Mouse (Mus musculus) midbrain, embryonic 12.5 days (tissue): ENCODE results near the gene Cabin1. TPM values are rescaled to one million over a fixed set of nuclear protein-coding genes. Genes with fewer than 3 reads are reported as not detected.
"Not testable (repeated sequence)": the region's sequence is repeated elsewhere in the genome, so short reads cannot be mapped to it uniquely, and the experiment has no call there.

Source experiments
- ATAC-seq: fragments of 200-750 bp; cut with Nextera tagmentation; 2 replicates; pipeline ENCODE4 v1.8.0; 2017; ENCODE audit warnings: low read depth, moderate TSS enrichment, moderate library complexity; ENCODE audit not compliant: low FRiP score
- H3K27ac ChIP-seq: fragments of 300-500 bp; sonication (generic); replicated peaks from 2 replicates; pipeline ENCODE4 v1.5.1; 2016; ENCODE audit warnings: mild to moderate bottlenecking
- H3K27me3 ChIP-seq: fragments of 300-500 bp; sonication (generic); 2 replicates; pipeline ENCODE4 v1.6.1; 2016; ENCODE audit warnings: mild to moderate bottlenecking
- H3K36me3 ChIP-seq: fragments of 300-500 bp; sonication (generic); 2 replicates; pipeline ENCODE4 v1.6.1; 2016
- H3K4me1 ChIP-seq: fragments of 300-500 bp; sonication (generic); 2 replicates; pipeline ENCODE4 v1.6.1; 2016
- H3K4me2 ChIP-seq: fragments of 300-500 bp; sonication (generic); replicated peaks from 2 replicates; pipeline ENCODE4 v1.6.1; 2016; ENCODE audit warnings: mild to moderate bottlenecking, moderate library complexity
- H3K4me3 ChIP-seq: fragments of 300-500 bp; sonication (generic); 2 replicates; pipeline ENCODE4 v1.5.1; 2016; ENCODE audit warnings: mild to moderate bottlenecking
- H3K9ac ChIP-seq: fragments of 300-500 bp; sonication (generic); replicated peaks from 2 replicates; pipeline ENCODE4 v1.6.1; 2016; ENCODE audit warnings: mild to moderate bottlenecking, moderate library complexity
- H3K9me3 ChIP-seq: fragments of 300-500 bp; sonication (generic); 2 replicates; pipeline ENCODE4 v1.6.1; 2016; ENCODE audit warnings: mild to moderate bottlenecking
- WGBS: fragments of 180-500 bp; shearing (Covaris S2); methylation state at CpG from one replicate; pipeline ENCODE4 v1.1.7; 2016; 5-methylcytosine and 5-hydroxymethylcytosine counted together
- polyA plus RNA-seq: library from polyadenylated mRNA; unstranded; fragments of >200 nt; fragmentation: Nextera tagmentation; extraction: Ambion mirVana; gene quantifications from 2 replicates; pipeline ENCODE4 v1.2.1, GENCODE M21; 2016

The Cabin1 gene
- polyA plus RNA-seq, 1 experiment from 2014 or later = 46.3 TPM

GRCm38 (mm10) chr10:75780769-75781578 is 16.8 kb upstream of the Cabin1 start, which contains the start of the genes Gm20441 and Gstt3:
Gene Gm20441, minus strand, starts transcription at chr10:75780954.
Gene Gstt3, minus strand, starts transcription at chr10:75781414.
- H3K9me3 ChIP-seq = 0 out of 2 replicates have a peak, but pooled peaks cover 2% of the 10 kb centered on the region
- under 1% methylated on average over 28 of the region's 28 CpGs for WGBS
- H3K27ac ChIP-seq = no peak within 1 kb of the TSS
- peaks cover 62% of the 10 kb centered on the region for H3K27me3 ChIP-seq
- peak within 1 kb of the TSS; percentile 77 for H3K4me2 ChIP-seq
- peak within 1 kb of the TSS; percentile 39 for H3K4me3 ChIP-seq
- H3K9ac ChIP-seq = peak within 1 kb of the TSS; percentile 47
- no peaks in the 10 kb centered on the region for H3K36me3 ChIP-seq
- no peak for ATAC-seq
- H3K4me1 ChIP-seq = peaks cover 17% of the 10 kb centered on the region

GRCm38 (mm10) chr10:75779206-75780174 is 15.3 kb upstream of the Cabin1 start:
- no peak overlapping the region for H3K4me3 ChIP-seq
- no peak overlapping the region for H3K9ac ChIP-seq
- no peak overlapping the region for H3K4me2 ChIP-seq
- peaks cover 17% of the 10 kb centered on the region for H3K4me1 ChIP-seq
- H3K36me3 ChIP-seq = no peaks in the 10 kb centered on the region
- 41% methylated on average over 15 of the region's 15 CpGs for WGBS
- no peak for ATAC-seq
- H3K27me3 ChIP-seq = peaks cover 66% of the 10 kb centered on the region
- no peak overlapping the region for H3K27ac ChIP-seq
- 0 out of 2 replicates have a peak, but pooled peaks cover 2% of the 10 kb centered on the region for H3K9me3 ChIP-seq

- no peak for ATAC-seq
- WGBS = 74% methylated on average over 2 of the region's 2 CpGs
Observed at GRCm38 (mm10) chr10:75777885-75778284, 13.7 kb upstream of the Cabin1 start.

GRCm38 (mm10) chr10:75776562-75776961 is 12.4 kb upstream of the Cabin1 start:
- Histone ChIP-seq H3K4me1 (peaks cover 24% of the 10 kb centered on the region), H3K9ac (no peak overlapping the region), H3K9me3 (0 out of 2 replicates have a peak, but pooled peaks cover 2% of the 10 kb centered on the region), H3K4me2 (no peak overlapping the region), H3K36me3 (no peaks in the 10 kb centered on the region), H3K27me3 (peaks cover 50% of the 10 kb centered on the region), H3K27ac (no peak overlapping the region), H3K4me3 (no peak overlapping the region)
- ATAC-seq = no peak
- WGBS = 83% methylated on average over 6 of the region's 6 CpGs

More at GRCm38 (mm10) chr10:75777885-75778284, 13.7 kb upstream of the Cabin1 start:
- Histone ChIP-seq H3K4me3 (no peak overlapping the region), H3K27me3 (peaks cover 63% of the 10 kb centered on the region), H3K4me1 (peaks cover 17% of the 10 kb centered on the region), H3K9me3 (0 out of 2 replicates have a peak, but pooled peaks cover 2% of the 10 kb centered on the region), H3K4me2 (no peak overlapping the region), H3K27ac (no peak overlapping the region), H3K36me3 (no peaks in the 10 kb centered on the region), H3K9ac (no peak overlapping the region)

- H3K4me1 ChIP-seq = peaks cover 8% of the 10 kb centered on the region; the same call in 1 of the 2 replicates
- H3K9me3 ChIP-seq = 0 out of 2 replicates have a peak, but pooled peaks cover 2% of the 10 kb centered on the region
- ATAC-seq = no peak
- peaks cover 31% of the 10 kb centered on the region for H3K27me3 ChIP-seq
- no peak overlapping the region for H3K9ac ChIP-seq
- no peak overlapping the region for H3K4me3 ChIP-seq
- 91% methylated on average over 9 of the region's 9 CpGs for WGBS
- no peak overlapping the region for H3K4me2 ChIP-seq
- H3K27ac ChIP-seq = no peak overlapping the region
- H3K36me3 ChIP-seq = no peaks in the 10 kb centered on the region
Observed at GRCm38 (mm10) chr10:75774587-75774986, 10.4 kb upstream of the Cabin1 start.

- H3K4me1 ChIP-seq = peaks cover 7% of the 10 kb centered on the region; the same call in 1 of the 2 replicates
- no peak overlapping the region for H3K4me3 ChIP-seq
- ATAC-seq = no peak
- WGBS = 96% methylated on average over 5 of the region's 5 CpGs
- no peaks in the 10 kb centered on the region for H3K36me3 ChIP-seq
- H3K27me3 ChIP-seq = peaks cover 26% of the 10 kb centered on the region
- H3K9ac ChIP-seq = no peak overlapping the region
- H3K4me2 ChIP-seq = peak overlapping the region; percentile 96; the same call in 1 of the 2 replicates
- H3K9me3 ChIP-seq = 0 out of 2 replicates have a peak, but pooled peaks cover 2% of the 10 kb centered on the region
- no peak overlapping the region for H3K27ac ChIP-seq
Observed at GRCm38 (mm10) chr10:75774102-75774501, 10.0 kb upstream of the Cabin1 start.

GRCm38 (mm10) chr10:75772795-75773664 is 8.9 kb upstream of the Cabin1 start, which contains the start of gene Ddt:
Gene Ddt, minus strand, starts transcription at chr10:75773414.
- ATAC-seq = peak; percentile 96
- Histone ChIP-seq H3K4me2 (peak within 1 kb of the TSS; percentile 96), H3K4me3 (peak within 1 kb of the TSS; percentile 68), H3K4me1 (peaks cover 7% of the 10 kb centered on the region; the same call in 1 of the 2 replicates), H3K27me3 (peaks cover 17% of the 10 kb centered on the region), H3K27ac (0 out of 2 replicates have a peak within 1 kb of the TSS, but pooled peaks have one; percentile 39), H3K9me3 (no peaks in the 10 kb centered on the region), H3K36me3 (no peaks in the 10 kb centered on the region), H3K9ac (peak within 1 kb of the TSS; percentile 65)
- WGBS = 1% methylated on average over 47 of the region's 47 CpGs

- H3K27me3 ChIP-seq, H3K9ac ChIP-seq, H3K4me3 ChIP-seq, H3K4me2 ChIP-seq, H3K36me3 ChIP-seq, ATAC-seq, H3K9me3 ChIP-seq, H3K27ac ChIP-seq: not testable (repeated sequence)
- peaks cover 17% of the 10 kb centered on the region for H3K4me1 ChIP-seq
- WGBS = 25% methylated on average over 5 of the region's 5 CpGs
Observed at GRCm38 (mm10) chr10:75767756-75768155, 3.6 kb upstream of the Cabin1 start.

- peaks cover 15% of the 10 kb centered on the region for H3K4me1 ChIP-seq
- no peak overlapping the region for H3K27ac ChIP-seq
- H3K4me2 ChIP-seq = no peak overlapping the region
- H3K4me3 ChIP-seq = no peak overlapping the region
- H3K36me3 ChIP-seq = no peaks in the 10 kb centered on the region
- H3K9ac ChIP-seq = no peak overlapping the region
- H3K27me3 ChIP-seq = no peaks in the 10 kb centered on the region
- no peak for ATAC-seq
- WGBS = 88% methylated on average over 6 of the region's 6 CpGs
- no peaks in the 10 kb centered on the region for H3K9me3 ChIP-seq
Observed at GRCm38 (mm10) chr10:75766856-75767255, 2.7 kb upstream of the Cabin1 start.

- H3K27me3 ChIP-seq = no peaks in the 10 kb centered on the region
- peaks cover 15% of the 10 kb centered on the region for H3K4me1 ChIP-seq
- ATAC-seq = peak; percentile 64
- H3K9me3 ChIP-seq = no peaks in the 10 kb centered on the region
- 1% methylated on average over 27 of the region's 27 CpGs for WGBS
- peak overlapping the region; percentile 90 for H3K4me3 ChIP-seq
- peak overlapping the region; percentile 86 for H3K4me2 ChIP-seq
- H3K27ac ChIP-seq = peak overlapping the region; percentile 64
- no peaks in the 10 kb centered on the region; the same call in 1 of the 2 replicates for H3K36me3 ChIP-seq
- H3K9ac ChIP-seq = peak overlapping the region; percentile 83
Observed at GRCm38 (mm10) chr10:75764519-75765473, 655 bp upstream of the Cabin1 start.
